Mouse (Mus musculus) MEL (cell line): ENCODE data around the gene Psmc5. TPM values are rescaled to one million over a fixed set of nuclear protein-coding genes. Genes with fewer than 3 reads are reported as not detected.

Experiments
- DNase-seq: peaks from one replicate; pipeline ENCODE4 v3.0.0; 2011; ENCODE audit warnings: low read depth, low spot score
- H3K27ac ChIP-seq: 2 replicates; pipeline ENCODE4 v1.5.1; 2012; ENCODE audit warnings: low read depth, mild to moderate bottlenecking, control low read depth, low read length, moderate library complexity; ENCODE audit not compliant: control insufficient read depth
- H3K27me3 ChIP-seq, 2 experiments: fragments of 150-350 bp in 1 of 2; sonication (generic) in 1 of 2; 2 replicates each; pipeline ENCODE4 v1.6.1; 2012; ENCODE audit warnings: low read length in 2 of 2, mild to moderate bottlenecking in 2 of 2, improper control_type of control experiment in 1 of 2, moderate library complexity in 1 of 2; ENCODE audit not compliant: insufficient read depth in 2 of 2, control insufficient read depth in 1 of 2
- H3K36me3 ChIP-seq, 2 experiments: 2 replicates each; pipeline ENCODE4 v1.6.1; 2012 to 2014; ENCODE audit warnings: low read length in 2 of 2, improper control_type of control experiment in 1 of 2, inconsistent platforms in 1 of 2, mild to moderate bottlenecking in 1 of 2; ENCODE audit not compliant: insufficient read depth in 2 of 2, control insufficient read depth in 1 of 2
- H3K4me1 ChIP-seq, 2 experiments: fragments of 150-350 bp in 1 of 2; sonication (generic) in 1 of 2; 2 replicates each; pipeline ENCODE4 v1.6.1; 2012; ENCODE audit warnings: low read length in 2 of 2, improper control_type of control experiment in 1 of 2, mild to moderate bottlenecking in 1 of 2; ENCODE audit not compliant: insufficient read depth in 2 of 2, control insufficient read depth in 1 of 2
- H3K4me3 ChIP-seq, 2 experiments: fragments of 150-350 bp in 1 of 2; sonication (generic) in 1 of 2; 2 replicates each; pipeline ENCODE4 v1.5.1; 2012; ENCODE audit warnings: low read depth in 2 of 2, low read length in 2 of 2, mild to moderate bottlenecking in 2 of 2, moderate library complexity in 2 of 2, control low read depth in 1 of 2, improper control_type of control experiment in 1 of 2; ENCODE audit not compliant: control insufficient read depth in 1 of 2, insufficient read depth in 1 of 2
- H3K79me2 ChIP-seq: 2 replicates; pipeline ENCODE4 v1.6.1; 2012; ENCODE audit warnings: mild to moderate bottlenecking, low read length, moderate library complexity; ENCODE audit not compliant: control insufficient read depth, poor library complexity, insufficient read depth
- H3K9ac ChIP-seq: 2 replicates; pipeline ENCODE4 v1.6.1; 2012; ENCODE audit warnings: low read depth, mild to moderate bottlenecking, control low read depth, low read length, moderate library complexity; ENCODE audit not compliant: control insufficient read depth, poor library complexity, severe bottlenecking
- H3K9me3 ChIP-seq: fragments of 150-350 bp; sonication (generic); replicated peaks from 2 replicates; pipeline ENCODE4 v1.6.1; 2012; ENCODE audit warnings: mild to moderate bottlenecking, low read length, improper control_type of control experiment, moderate library complexity; ENCODE audit not compliant: insufficient read depth
- BHLHE40 ChIP-seq: IDR thresholded peaks from 2 replicates; pipeline ENCODE4 v1.6.1; 2012; ENCODE audit warnings: low read depth, mild to moderate bottlenecking, inconsistent platforms, low read length, improper control_type of control experiment, borderline replicate concordance
- CHD1 ChIP-seq: IDR thresholded peaks from 2 replicates; pipeline ENCODE4 v1.6.1; 2012; ENCODE audit warnings: low read depth, mild to moderate bottlenecking, inconsistent platforms, low read length, improper control_type of control experiment
- CTCF ChIP-seq, 3 experiments: IDR thresholded peaks in 2 of 3; conservative IDR thresholded peaks in 1 of 3; 2 replicates each; pipeline ENCODE4 v1.5.1; 2011 to 2012; ENCODE audit warnings: low read length in 3 of 3, low read depth in 2 of 3, mild to moderate bottlenecking in 2 of 3, improper control_type of control experiment in 1 of 3, inconsistent platforms in 1 of 3, mixed read lengths in 1 of 3, moderate library complexity in 1 of 3; ENCODE audit not compliant: control insufficient read depth in 1 of 3, insufficient read depth in 1 of 3, poor library complexity in 1 of 3, severe bottlenecking in 1 of 3
- EP300 ChIP-seq, 2 experiments: IDR thresholded peaks; 2 replicates each; pipeline ENCODE4 v1.6.1; 2011; ENCODE audit warnings: improper control_type of control experiment in 2 of 2, low read length in 2 of 2, low read depth in 1 of 2, mild to moderate bottlenecking in 1 of 2
- GABPA ChIP-seq: IDR thresholded peaks from 2 replicates; pipeline ENCODE4 v1.6.1; 2012; ENCODE audit warnings: low read depth, mild to moderate bottlenecking, inconsistent platforms, low read length, improper control_type of control experiment, moderate library complexity
- GATA1 ChIP-seq: IDR thresholded peaks from 2 replicates; pipeline ENCODE4 v1.6.1; 2011; ENCODE audit warnings: low read depth, low read length, improper control_type of control experiment
- JUND ChIP-seq: IDR thresholded peaks from 2 replicates; pipeline ENCODE4 v1.6.1; 2011; ENCODE audit warnings: low read depth, mild to moderate bottlenecking, improper control_type of control experiment, low read length
- MAX ChIP-seq: IDR thresholded peaks from 2 replicates; pipeline ENCODE4 v1.6.1; 2011; ENCODE audit warnings: low read length, improper control_type of control experiment
- MAZ ChIP-seq: IDR thresholded peaks from 2 replicates; pipeline ENCODE4 v1.6.1; 2012; ENCODE audit warnings: low read depth, mild to moderate bottlenecking, inconsistent platforms, low read length, improper control_type of control experiment
- MEF2A ChIP-seq: IDR thresholded peaks from 2 replicates; pipeline ENCODE4 v1.6.1; 2014; ENCODE audit warnings: low read depth, mild to moderate bottlenecking, inconsistent platforms, low read length, improper control_type of control experiment; ENCODE audit not compliant: poor library complexity, insufficient replicate concordance, severe bottlenecking; ENCODE audit errors: extremely low read depth
- MXI1 ChIP-seq: IDR thresholded peaks from 2 replicates; pipeline ENCODE4 v1.6.1; 2011; ENCODE audit warnings: mild to moderate bottlenecking, low read depth, low read length, improper control_type of control experiment
- MYC ChIP-seq: IDR thresholded peaks from 2 replicates; pipeline ENCODE4 v1.6.1; 2011; ENCODE audit warnings: low read depth, mild to moderate bottlenecking, low read length, improper control_type of control experiment, moderate library complexity
- NRF1 ChIP-seq: IDR thresholded peaks from 2 replicates; pipeline ENCODE4 v1.6.1; 2014; ENCODE audit warnings: low read depth, mild to moderate bottlenecking, inconsistent platforms, low read length, improper control_type of control experiment, moderate library complexity; ENCODE audit not compliant: poor library complexity, insufficient read depth, severe bottlenecking
- POLR2A ChIP-seq, 2 experiments: IDR thresholded peaks; 2 replicates each; pipeline ENCODE4 v1.6.1; 2011 to 2012; ENCODE audit warnings: low read length in 2 of 2, mild to moderate bottlenecking in 2 of 2, control low read depth in 1 of 2, improper control_type of control experiment in 1 of 2, low read depth in 1 of 2, moderate library complexity in 1 of 2; ENCODE audit not compliant: control insufficient read depth in 1 of 2, insufficient read depth in 1 of 2, poor library complexity in 1 of 2
- POLR2AphosphoS2 ChIP-seq: IDR thresholded peaks from 2 replicates; pipeline ENCODE4 v1.6.1; 2011; ENCODE audit warnings: low read length, improper control_type of control experiment
- RAD21 ChIP-seq: IDR thresholded peaks from 2 replicates; pipeline ENCODE4 v1.6.1; 2011; ENCODE audit warnings: mild to moderate bottlenecking, low read depth, low read length, improper control_type of control experiment
- RCOR1 ChIP-seq: IDR thresholded peaks from 2 replicates; pipeline ENCODE4 v1.6.1; 2012; ENCODE audit warnings: low read depth, mild to moderate bottlenecking, inconsistent platforms, low read length, improper control_type of control experiment
- SIN3A ChIP-seq: IDR thresholded peaks from 2 replicates; pipeline ENCODE4 v1.6.1; 2012; ENCODE audit warnings: low read length, improper control_type of control experiment, inconsistent platforms
- SMC3 ChIP-seq: IDR thresholded peaks from 2 replicates; pipeline ENCODE4 v1.6.1; 2011; ENCODE audit warnings: low read depth, low read length, improper control_type of control experiment
- TAL1 ChIP-seq: IDR thresholded peaks from 2 replicates; pipeline ENCODE4 v1.6.1; 2012; ENCODE audit warnings: mild to moderate bottlenecking, inconsistent platforms, low read length, moderate library complexity, mixed read lengths
- USF1 ChIP-seq: IDR thresholded peaks from 2 replicates; pipeline ENCODE4 v1.6.1; 2014; ENCODE audit warnings: low read depth, mild to moderate bottlenecking, inconsistent platforms, low read length, improper control_type of control experiment, moderate library complexity
- ZC3H11A ChIP-seq: IDR thresholded peaks from 2 replicates; pipeline ENCODE4 v1.6.1; 2012; ENCODE audit warnings: low read depth, mild to moderate bottlenecking, inconsistent platforms, low read length, improper control_type of control experiment
- polyA plus RNA-seq, 2 experiments: library from polyadenylated mRNA; stranded (reverse) in 1 of 2; unstranded in 1 of 2; fragments of >175 nt in 1 of 2; fragments of >200 nt in 1 of 2; gene quantifications; 2 replicates each; pipeline versions ENCODE4 v1.2.1 to v1.2.4; 2012; ENCODE audit warnings: low replicate concordance in 2 of 2, low read depth in 1 of 2; ENCODE audit not compliant: insufficient read length in 2 of 2, insufficient read depth in 1 of 2, missing spikeins in 1 of 2
- total RNA-seq: library from RNA; depleted of rRNA; stranded (reverse); fragments of 300-350 nt; gene quantifications from 2 replicates; pipeline ENCODE4 v1.2.3, GENCODE M21; 2012

Psmc5 gene
- total and polyA plus RNA-seq, 3 experiments, result 112 to 426 (median 290) TPM

GRCm38 (mm10) chr11:106302634-106303033 is 46.7 kb downstream of the Psmc5 start:
- Histone ChIP-seq H3K4me3 (no peak overlapping the region), H3K9me3 (no peaks in the 10 kb centered on the region), H3K9ac (no peak overlapping the region), H3K36me3 (no peaks in the 10 kb centered on the region), H3K27me3 (peaks cover 5 to 10% of the 10 kb centered on the region in 2 experiments; a peak in 3 of 4 replicates), H3K4me1 (no peaks in the 10 kb centered on the region), H3K27ac (no peak overlapping the region), H3K79me2 (no peaks in the 10 kb centered on the region)
- DNase-seq, result peak; percentile 89
- TF ChIP-seq POLR2AphosphoS2, result no peak
- no peak for TF ChIP-seq NRF1
- TF ChIP-seq JUND, result no peak
- no peak for TF ChIP-seq GABPA
- no peak for TF ChIP-seq MYC
- TF ChIP-seq CTCF (IDR thresholded peaks at IDR 0.05 in 2 of 3, conservative IDR thresholded peaks at IDR 0.05 in 1 of 3; ENCODE audit: control insufficient read depth in 1 of 3, insufficient read depth in 1 of 3, low read depth in 2 of 3, low read length in 3 of 3, poor library complexity in 1 of 3, severe bottlenecking in 1 of 3), result peak; percentile 91 to 94 (median 92)
- no peak for TF ChIP-seq SIN3A
- peak; percentile 89 for TF ChIP-seq RAD21
- no peak for TF ChIP-seq MAZ
- TF ChIP-seq USF1, result no peak
- no peak for TF ChIP-seq RCOR1
- TF ChIP-seq SMC3, result peak; percentile 88
- no peak for TF ChIP-seq MAX
- no peak for TF ChIP-seq EP300 (IDR thresholded peaks at IDR 0.05; ENCODE audit: low read depth in 1 of 2, low read length in 2 of 2)
- no peak for TF ChIP-seq MXI1
- TF ChIP-seq BHLHE40, result no peak
- no peak for TF ChIP-seq CHD1
- no peak for TF ChIP-seq GATA1
- peak; percentile 79 for TF ChIP-seq ZC3H11A
- no peak for TF ChIP-seq TAL1
- TF ChIP-seq POLR2A (IDR thresholded peaks at IDR 0.05; ENCODE audit: control insufficient read depth in 1 of 2, insufficient read depth in 1 of 2, low read depth in 1 of 2, low read length in 2 of 2, poor library complexity in 1 of 2), result no peak
- TF ChIP-seq MEF2A, result no peak
